Mouse (Mus musculus) hindbrain, embryonic 10.5 days (tissue): ENCODE results near the gene Map3k7cl. TPM values are rescaled to one million over a fixed set of nuclear protein-coding genes. Genes with fewer than 3 reads are reported as not detected.

Source experiments
- DNase-seq: peaks from one replicate; pipeline ENCODE4 v3.0.0-alpha.2; 2017; ENCODE audit warnings: low spot score
- H3K27ac ChIP-seq: fragments of 300-500 bp; sonication (generic); 2 replicates; pipeline ENCODE4 v1.5.1; 2016; ENCODE audit warnings: mild to moderate bottlenecking, moderate library complexity
- H3K27me3 ChIP-seq: fragments of 300-500 bp; sonication (generic); 2 replicates; pipeline ENCODE4 v1.6.1; 2016; ENCODE audit warnings: mild to moderate bottlenecking; ENCODE audit not compliant: poor library complexity, insufficient read depth, severe bottlenecking
- H3K36me3 ChIP-seq: fragments of 300-500 bp; sonication (generic); 2 replicates; pipeline ENCODE4 v1.6.1; 2016; ENCODE audit warnings: mild to moderate bottlenecking, moderate library complexity
- H3K4me1 ChIP-seq: fragments of 300-500 bp; sonication (generic); replicated peaks from 2 replicates; pipeline ENCODE4 v1.6.1; 2016; ENCODE audit warnings: mild to moderate bottlenecking
- H3K4me3 ChIP-seq: fragments of 300-500 bp; sonication (generic); 2 replicates; pipeline ENCODE4 v1.5.1; 2016; ENCODE audit warnings: mild to moderate bottlenecking, moderate library complexity
- H3K9me3 ChIP-seq: fragments of 300-500 bp; sonication (generic); 2 replicates; pipeline ENCODE4 v1.6.1; 2016; ENCODE audit warnings: mild to moderate bottlenecking, moderate library complexity
- WGBS: fragments of 180-500 bp; shearing (Covaris S2); methylation state at CpG from one replicate; pipeline ENCODE4 v1.1.7; 2016; 5-methylcytosine and 5-hydroxymethylcytosine counted together
- polyA plus RNA-seq: library from polyadenylated mRNA; unstranded; fragments of >200 nt; fragmentation: Nextera tagmentation; extraction: Ambion mirVana; gene quantifications from 2 replicates; pipeline ENCODE4 v1.2.1, GENCODE M21; 2016

The Map3k7cl gene
- polyA plus RNA-seq, 1 experiment from 2014 or later, result not detected

DNA sequence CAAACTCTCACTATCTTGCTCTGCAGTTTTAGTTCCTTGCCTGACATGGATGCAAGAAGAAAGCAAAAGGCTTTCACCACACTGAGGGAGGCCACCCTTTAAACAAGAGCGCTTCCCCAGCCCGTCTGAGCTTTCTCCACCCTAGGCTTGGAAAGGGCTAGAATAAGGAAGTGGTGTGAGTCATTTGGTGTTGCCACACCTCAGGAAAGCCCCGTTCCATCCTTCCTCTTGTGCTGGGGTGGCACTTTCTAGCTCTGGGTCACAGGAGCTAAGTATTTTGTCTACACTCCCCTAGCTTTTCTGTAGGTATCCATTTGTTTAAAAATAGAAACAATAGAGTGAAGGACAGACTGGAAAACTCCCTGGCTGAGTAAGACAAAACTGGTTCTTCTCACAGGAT is 72.2 kb downstream of the Map3k7cl start:
- peaks cover 24% of the 10 kb centered on the region for H3K9me3 ChIP-seq
- H3K27me3 ChIP-seq, result no peaks in the 10 kb centered on the region
- no peaks in the 10 kb centered on the region for H3K4me1 ChIP-seq
- no peak for DNase-seq
- WGBS, result 83% methylated on average over 3 of the region's 3 CpGs
- no peak overlapping the region for H3K4me3 ChIP-seq
- no peaks in the 10 kb centered on the region for H3K36me3 ChIP-seq
- H3K27ac ChIP-seq, result no peak overlapping the region

DNA sequence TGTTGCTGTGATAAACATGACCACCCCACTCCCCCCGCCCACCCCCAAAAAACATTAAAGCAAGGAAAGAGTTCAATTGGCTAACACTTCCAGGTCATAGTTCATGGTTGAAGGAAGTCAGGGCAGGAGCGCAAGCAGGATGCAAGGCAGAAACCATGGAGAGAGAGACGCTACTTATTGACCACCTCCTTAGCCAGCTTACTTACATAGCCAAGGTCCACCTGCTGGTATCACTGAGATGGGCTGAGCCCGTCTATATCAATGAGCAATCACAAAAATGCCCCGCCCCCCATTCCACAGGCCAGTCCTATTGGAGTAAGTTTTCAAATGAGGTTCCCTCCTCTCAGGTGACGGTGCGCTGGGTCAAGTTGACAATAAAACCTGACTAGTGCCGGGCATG is 72.7 kb downstream of the Map3k7cl start:
- no peak overlapping the region for H3K27ac ChIP-seq
- peaks cover 24% of the 10 kb centered on the region for H3K9me3 ChIP-seq
- H3K4me3 ChIP-seq, result no peak overlapping the region
- no peak for DNase-seq
- H3K27me3 ChIP-seq, result no peaks in the 10 kb centered on the region
- 93% methylated on average over 8 of the region's 8 CpGs for WGBS
- H3K4me1 ChIP-seq, result no peaks in the 10 kb centered on the region
- H3K36me3 ChIP-seq, result no peaks in the 10 kb centered on the region

DNA sequence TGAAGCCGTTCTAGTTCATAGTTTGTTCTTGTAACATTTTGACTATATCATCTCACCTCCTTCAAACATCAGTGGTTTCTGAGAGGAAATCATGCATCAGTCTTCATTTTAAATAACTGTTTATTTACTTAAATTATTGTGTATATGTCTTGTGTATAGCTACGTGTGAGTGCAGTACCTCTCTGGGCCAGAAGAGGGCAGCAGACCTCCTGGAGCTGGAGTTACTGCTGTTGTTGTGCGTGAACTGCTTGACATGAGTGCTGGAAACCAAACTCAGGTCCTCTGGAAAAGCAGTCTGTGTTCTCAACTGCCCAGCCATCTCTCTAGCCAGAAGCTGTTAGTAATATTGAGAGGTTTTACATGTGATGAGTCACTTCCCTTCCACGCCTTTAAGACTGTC is 73.6 kb downstream of the Map3k7cl start:
- Histone ChIP-seq H3K9me3 (peaks cover 23% of the 10 kb centered on the region), H3K27ac (no peak overlapping the region), H3K36me3 (no peaks in the 10 kb centered on the region), H3K4me3 (no peak overlapping the region), H3K27me3 (no peaks in the 10 kb centered on the region), H3K4me1 (no peaks in the 10 kb centered on the region)
- DNase-seq, result no peak
- 95% methylated on average over 4 of the region's 4 CpGs for WGBS

DNA sequence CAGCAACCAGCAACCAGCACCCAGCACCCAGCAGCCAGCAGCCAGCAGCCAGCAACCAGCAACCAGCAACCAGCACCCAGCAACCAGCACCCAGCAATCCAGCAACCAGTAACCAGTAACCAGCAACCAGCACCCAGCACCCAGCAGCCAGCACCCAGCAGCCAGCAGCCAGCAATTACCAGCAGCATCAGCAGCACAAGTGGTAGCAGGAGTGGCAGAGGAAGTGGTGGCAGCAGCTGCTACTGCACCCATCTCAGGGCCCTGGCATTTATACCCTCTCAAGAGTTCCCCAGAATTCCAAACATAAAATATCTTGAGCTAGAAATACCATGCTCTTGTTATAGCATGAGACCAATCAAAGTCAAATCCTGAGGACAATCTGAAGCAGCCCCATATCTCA is 81.6 kb downstream of the Map3k7cl start:
- Histone ChIP-seq H3K27ac (no peak overlapping the region), H3K36me3 (no peaks in the 10 kb centered on the region), H3K27me3 (no peaks in the 10 kb centered on the region), H3K9me3 (no peaks in the 10 kb centered on the region), H3K4me3 (no peak overlapping the region), H3K4me1 (no peaks in the 10 kb centered on the region)
- no peak for DNase-seq

DNA sequence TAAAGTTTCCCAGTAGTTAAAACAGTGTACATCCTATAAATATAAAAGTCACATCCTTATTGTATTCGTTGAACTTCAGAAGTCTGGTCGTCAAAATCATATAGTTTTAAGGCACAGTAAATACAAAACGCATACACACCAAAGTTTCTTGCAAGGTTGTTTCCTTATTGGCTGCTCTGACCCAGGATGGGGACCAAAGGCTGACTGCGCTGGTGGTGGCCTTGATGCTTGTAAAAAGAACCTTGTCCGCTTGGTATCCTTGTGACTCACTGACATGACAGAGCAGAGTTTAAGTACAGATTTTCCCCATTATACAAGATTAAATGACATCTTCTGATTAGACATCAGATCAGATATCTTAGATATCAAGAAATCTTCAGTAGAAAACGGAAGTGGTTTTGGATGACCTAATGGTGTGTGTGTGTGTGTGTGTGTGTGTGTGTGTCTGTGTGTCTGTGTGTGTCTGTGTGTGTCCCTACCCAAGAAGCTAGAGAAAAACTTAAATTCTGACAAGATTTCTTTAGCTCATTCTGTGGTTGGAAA is 82.2 kb downstream of the Map3k7cl start:
- H3K27ac ChIP-seq, result no peak overlapping the region
- DNase-seq, result no peak
- no peak overlapping the region for H3K4me3 ChIP-seq
- no peaks in the 10 kb centered on the region for H3K27me3 ChIP-seq
- H3K36me3 ChIP-seq, result no peaks in the 10 kb centered on the region
- H3K4me1 ChIP-seq, result no peaks in the 10 kb centered on the region
- WGBS, result 88% methylated on average over 6 of the region's 6 CpGs
- no peaks in the 10 kb centered on the region for H3K9me3 ChIP-seq

DNA sequence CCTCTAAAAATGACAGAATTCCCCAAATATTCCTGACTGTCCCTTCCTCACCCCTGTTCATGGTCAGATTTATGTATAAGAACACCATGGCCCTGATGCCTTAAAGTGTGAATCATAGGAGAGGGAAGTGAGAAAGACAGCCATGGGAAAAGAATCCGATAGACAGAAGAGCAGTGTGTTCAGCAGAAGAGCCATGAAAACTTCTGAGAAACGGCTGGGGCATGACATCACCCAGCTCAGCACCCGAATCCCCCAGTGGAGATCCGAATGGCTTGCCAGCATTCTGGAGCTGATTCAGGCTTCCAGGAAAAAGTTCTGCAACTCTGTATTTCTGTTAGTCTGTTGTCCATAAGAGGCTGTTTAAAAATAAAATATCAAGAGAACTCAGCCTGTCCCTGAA is 82.7 kb downstream of the Map3k7cl start:
- no peak overlapping the region for H3K27ac ChIP-seq
- no peaks in the 10 kb centered on the region for H3K36me3 ChIP-seq
- no peak for DNase-seq
- no peaks in the 10 kb centered on the region for H3K9me3 ChIP-seq
- no peaks in the 10 kb centered on the region for H3K27me3 ChIP-seq
- 88% methylated on average over 4 of the region's 4 CpGs for WGBS
- H3K4me1 ChIP-seq, result no peaks in the 10 kb centered on the region
- H3K4me3 ChIP-seq, result no peak overlapping the region

DNA sequence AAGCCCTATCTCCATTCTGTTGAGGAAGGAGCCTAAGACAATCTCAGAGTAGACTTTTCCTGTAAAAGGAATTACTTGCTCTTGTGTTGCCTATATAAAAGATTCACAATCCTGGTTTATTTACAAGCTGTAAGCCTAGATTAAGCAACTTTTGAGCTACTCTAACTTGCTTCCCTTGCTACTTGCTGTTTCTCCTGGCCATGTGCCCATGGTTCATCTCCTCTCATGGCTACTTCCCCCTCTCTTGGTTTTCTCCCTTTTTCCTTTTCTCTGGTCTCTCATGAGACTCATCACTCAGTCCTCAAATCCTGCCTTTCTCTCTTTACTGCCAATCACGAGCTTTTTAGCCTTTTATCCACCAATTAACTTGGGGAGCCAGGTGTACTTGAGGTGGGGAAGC is 85.0 kb downstream of the Map3k7cl start:
- Histone ChIP-seq H3K27me3 (no peaks in the 10 kb centered on the region), H3K9me3 (no peaks in the 10 kb centered on the region), H3K27ac (no peak overlapping the region), H3K36me3 (no peaks in the 10 kb centered on the region), H3K4me3 (no peak overlapping the region), H3K4me1 (no peaks in the 10 kb centered on the region)
- no peak for DNase-seq
- WGBS, result 47% methylated on average over 1 of the region's 1 CpGs

DNA sequence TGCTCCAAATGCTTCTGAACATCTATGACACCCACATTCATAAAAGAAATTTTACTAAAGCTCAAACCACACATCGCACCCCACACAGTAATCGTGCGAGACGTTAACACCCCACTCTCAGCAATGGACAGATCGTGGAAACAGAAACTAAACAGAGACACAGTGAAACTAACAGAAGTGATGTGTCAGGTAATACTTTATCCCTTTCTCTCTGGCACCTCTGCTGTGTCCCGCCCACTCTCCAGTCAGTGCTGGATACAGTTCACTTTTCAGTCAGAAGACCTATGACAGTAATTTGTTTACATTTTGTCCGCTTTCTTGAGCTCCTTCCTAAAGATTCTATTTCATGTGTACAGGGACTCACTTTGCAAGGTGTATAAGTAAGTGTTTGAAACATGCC is 89.1 kb downstream of the Map3k7cl start:
- peaks cover 6% of the 10 kb centered on the region; the same call in 1 of the 2 replicates for H3K4me1 ChIP-seq
- no peaks in the 10 kb centered on the region for H3K36me3 ChIP-seq
- no peaks in the 10 kb centered on the region for H3K27me3 ChIP-seq
- no peak overlapping the region for H3K4me3 ChIP-seq
- no peak overlapping the region for H3K27ac ChIP-seq
- 95% methylated on average over 7 of the region's 7 CpGs for WGBS
- DNase-seq, result no peak
- no peaks in the 10 kb centered on the region for H3K9me3 ChIP-seq

DNA sequence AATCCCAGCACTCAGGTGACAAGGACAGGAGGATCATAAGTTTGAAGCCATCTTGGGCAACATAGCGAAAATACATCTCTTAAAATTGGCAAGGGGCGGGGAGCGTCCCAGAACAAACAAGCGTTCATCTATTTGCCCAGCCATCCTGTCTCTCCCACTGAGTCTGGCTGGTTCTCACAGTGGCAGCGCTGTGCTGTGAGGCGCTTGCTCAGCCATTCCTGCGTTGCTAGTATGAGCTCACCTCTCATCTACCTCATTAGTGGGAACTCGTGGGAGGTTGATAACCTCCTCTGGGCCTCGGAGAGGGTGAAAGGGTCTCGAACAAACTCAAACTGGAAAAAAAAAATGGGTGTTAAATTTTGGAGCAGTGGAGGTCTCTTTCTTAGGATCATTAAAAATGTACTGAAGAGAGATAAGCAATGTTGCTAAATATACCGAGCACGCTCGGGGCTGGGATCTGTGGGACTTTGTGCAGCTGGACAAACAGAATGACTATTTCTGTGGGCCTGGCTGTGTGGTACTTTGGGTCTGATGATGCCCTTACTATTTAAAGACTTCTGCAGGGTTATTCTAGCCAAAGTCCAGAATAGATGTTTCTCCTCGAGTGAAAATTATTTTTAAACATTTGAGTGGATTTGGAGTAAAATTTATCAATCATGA is 91.1 kb downstream of the Map3k7cl start:
- Histone ChIP-seq H3K9me3 (no peaks in the 10 kb centered on the region), H3K27ac (no peak overlapping the region), H3K36me3 (no peaks in the 10 kb centered on the region), H3K4me1 (peaks cover 6% of the 10 kb centered on the region; the same call in 1 of the 2 replicates), H3K27me3 (no peaks in the 10 kb centered on the region), H3K4me3 (no peak overlapping the region)
- 82% methylated on average over 14 of the region's 14 CpGs for WGBS
- DNase-seq, result no peak

Other genes starting within 250 kb of the Map3k7cl start
- 16.1 and 17.7 TPM in 2 replicates for gene N6amt1, start 199.1 kb upstream of the Map3k7cl start, polyA plus RNA-seq
- gene Ltn1, start 120.7 kb upstream of the Map3k7cl start, polyA plus RNA-seq, result 27.6 and 30.6 TPM in 2 replicates
- gene Rwdd2b, start 112.8 kb upstream of the Map3k7cl start, polyA plus RNA-seq, result 12.0 and 12.1 TPM in 2 replicates
- gene Usp16, start 98.6 kb upstream of the Map3k7cl start, polyA plus RNA-seq, result 32.0 and 33.7 TPM in 2 replicates
- 488 and 627 TPM in 2 replicates for gene Cct8, start 57.5 kb upstream of the Map3k7cl start, polyA plus RNA-seq
- 15.4 and 19.3 TPM in 2 replicates for gene Bach1, start 145.6 kb downstream of the Map3k7cl start, polyA plus RNA-seq